ENCODE assay signal across 8 mouse cellular contexts in the genomic region with DNA sequence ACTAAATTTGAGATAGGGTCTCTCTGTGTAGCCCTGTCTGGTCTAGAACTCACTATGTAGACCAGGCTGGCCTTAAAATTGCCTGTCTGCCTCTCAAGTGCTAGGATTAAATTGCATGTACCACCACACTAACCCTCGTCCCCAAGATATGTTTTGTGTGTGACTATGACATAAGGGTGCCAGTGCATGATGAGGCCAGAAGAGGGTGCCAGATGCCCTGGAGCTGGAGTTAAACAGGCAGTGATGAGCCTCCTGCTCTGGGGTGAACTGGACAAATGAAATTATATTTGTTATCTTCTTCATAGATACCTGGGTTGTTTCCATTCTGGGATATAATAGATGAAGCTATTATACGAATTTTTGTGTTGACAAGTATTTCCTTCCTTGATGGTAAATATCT. TPM values are rescaled to one million over a fixed set of nuclear protein-coding genes. Genes with fewer than 3 reads are reported as not detected.
DNase-seq lines count a peak whose midpoint lies in the region; ATAC-seq and TF ChIP-seq lines count a peak whose summit lies in the region.
"Had no signal": no experiment of that assay in that cellular context is flagged by ENCODE, and none has a peak within 500 bp of the region (broad histone marks: within the 10 kb centered on the region; RNA-seq: fewer than 3 reads in every experiment).

No protein-coding gene starts in this region.

- no peaks in the 10 kb centered on the region for H3K4me1 ChIP-seq in ES-Bruce4 (ENCODE audit: control insufficient read depth, insufficient read depth, low read length)
- peaks cover 0 to 2% of the 10 kb centered on the region in 2 experiments; a peak in 1 of 4 replicates for H3K4me1 ChIP-seq in liver, embryonic 14.5 days (replicated peaks; ENCODE audit: control insufficient read depth in 2 of 2, insufficient read depth in 2 of 2, low read length in 1 of 2)
- no peaks in the 10 kb centered on the region for H3K4me1 ChIP-seq in hindbrain, embryonic 11.5 days (replicated peaks; ENCODE audit: control insufficient read depth, insufficient read depth, low read length)
- H3K4me1 ChIP-seq: limb, embryonic 12.5 days had no signal

- peak; percentile 54 for DNase-seq in kidney, adult 9 months
- no peak for DNase-seq in kidney, adult 11 months
- peak; percentile 17 for DNase-seq in adrenal gland, postnatal 25 days
- DNase-seq in liver, embryonic 14.5 days (ENCODE audit: low read depth in 3 of 3, low spot score in 3 of 3): no peak
- no peak for DNase-seq in hindbrain, embryonic 11.5 days (ENCODE audit: low spot score)

- TF ChIP-seq EP300 in ES-Bruce4 (IDR thresholded peaks at IDR 0.05; ENCODE audit: insufficient read depth, low read depth, low read length): no peak
- no peak for TF ChIP-seq EP300 in liver, embryonic 14.5 days (IDR thresholded peaks at IDR 0.05; ENCODE audit: low read depth)

- H3K9me3 ChIP-seq in ES-Bruce4 (replicated peaks; ENCODE audit: control insufficient read depth, insufficient read depth, low read length, poor library complexity, severe bottlenecking): no peaks in the 10 kb centered on the region
- H3K9me3 ChIP-seq in liver, embryonic 14.5 days (ENCODE audit: control insufficient read depth, low read length): no peaks in the 10 kb centered on the region
- H3K9me3 ChIP-seq in hindbrain, embryonic 11.5 days (ENCODE audit: control insufficient read depth, low read length): no peaks in the 10 kb centered on the region
- H3K9me3 ChIP-seq: limb, embryonic 12.5 days had no signal

- no peak overlapping the region for H3K9ac ChIP-seq in ES-Bruce4 (ENCODE audit: low read depth, poor library complexity, severe bottlenecking)
- no peak overlapping the region for H3K9ac ChIP-seq in liver, embryonic 14.5 days (replicated peaks)
- H3K9ac ChIP-seq in hindbrain, embryonic 11.5 days (ENCODE audit: low read depth, low read length): no peak overlapping the region
- H3K9ac ChIP-seq: limb, embryonic 12.5 days had no signal

- H3K4me2 ChIP-seq in liver, embryonic 14.5 days (ENCODE audit: low read depth): no peak overlapping the region
- no peak overlapping the region for H3K4me2 ChIP-seq in hindbrain, embryonic 11.5 days (replicated peaks; ENCODE audit: low read depth, low read length)
- H3K4me2 ChIP-seq: limb, embryonic 12.5 days had no signal

- no peak overlapping the region for H3K4me3 ChIP-seq in ES-Bruce4 (ENCODE audit: low read depth, low read length)
- no peak overlapping the region for H3K4me3 ChIP-seq in liver, embryonic 14.5 days (ENCODE audit: insufficient read depth in 1 of 2, low read depth in 2 of 2, low read length in 2 of 2)
- H3K4me3 ChIP-seq in hindbrain, embryonic 11.5 days (ENCODE audit: low read depth, low read length): no peak overlapping the region
- H3K4me3 ChIP-seq: limb, embryonic 12.5 days had no signal

- no peaks in the 10 kb centered on the region for H3K36me3 ChIP-seq in ES-Bruce4 (ENCODE audit: control insufficient read depth, insufficient read depth, low read length, poor library complexity, severe bottlenecking)
- H3K36me3 ChIP-seq in liver, embryonic 14.5 days (replicated peaks; ENCODE audit: control insufficient read depth, insufficient read depth, low read depth): no peaks in the 10 kb centered on the region
- H3K36me3 ChIP-seq in hindbrain, embryonic 11.5 days (ENCODE audit: control insufficient read depth, insufficient read depth, low read length): no peaks in the 10 kb centered on the region
- H3K36me3 ChIP-seq: limb, embryonic 12.5 days had no signal

- TF ChIP-seq POLR2A in ES-Bruce4 (IDR thresholded peaks at IDR 0.05; ENCODE audit: insufficient read depth, low read length): no peak

- 0 out of 2 replicates have a peak, but pooled peaks have one; percentile 18 for ATAC-seq in liver, embryonic 14.5 days (ENCODE audit: insufficient read depth)
- ATAC-seq in monocyte, adult 5-6 weeks (replicated peaks; ENCODE audit: insufficient number of reproducible peaks, low FRiP score, low TSS enrichment, poor library complexity, severe bottlenecking): no peak
- ATAC-seq in hindbrain, embryonic 11.5 days (ENCODE audit: low FRiP score): no peak

- TF ChIP-seq CTCF in ES-Bruce4 (IDR thresholded peaks at IDR 0.05; ENCODE audit: low read depth, low read length): peak; percentile 64
- TF ChIP-seq CTCF in liver, embryonic 14.5 days (IDR thresholded peaks at IDR 0.05; ENCODE audit: low read depth): peak; percentile 76

- H3K27me3 ChIP-seq in ES-Bruce4 (ENCODE audit: control insufficient read depth, insufficient read depth, low read length, poor library complexity, severe bottlenecking): no peaks in the 10 kb centered on the region
- H3K27me3 ChIP-seq in liver, embryonic 14.5 days (ENCODE audit: control insufficient read depth, insufficient read depth, low read length): no peaks in the 10 kb centered on the region
- no peaks in the 10 kb centered on the region for H3K27me3 ChIP-seq in hindbrain, embryonic 11.5 days (ENCODE audit: control insufficient read depth, insufficient read depth, low read length)
- H3K27me3 ChIP-seq: limb, embryonic 12.5 days had no signal

- no peak overlapping the region for H3K27ac ChIP-seq in ES-Bruce4 (ENCODE audit: insufficient read depth, low read length)
- no peak overlapping the region for H3K27ac ChIP-seq in liver, embryonic 14.5 days
- no peak overlapping the region for H3K27ac ChIP-seq in hindbrain, embryonic 11.5 days (ENCODE audit: low read depth, low read length)
- H3K27ac ChIP-seq: limb, embryonic 12.5 days had no signal

- WGBS in liver, embryonic 14.5 days (ENCODE audit: insufficient replicate concordance): 49% methylated on average over 2 of the region's 2 CpGs
- WGBS in hindbrain, embryonic 11.5 days: 79% methylated on average over 2 of the region's 2 CpGs

RNA-seq across cellular contexts. Expression of gene Slc30a5, which starts 10.7 kb away (rescaled TPM):
- 52.6 and 54.5 TPM in 2 replicates for polyA plus RNA-seq in ES-Bruce4 (2011; ENCODE audit: insufficient read depth, insufficient read length, low read depth, missing spikeins)
- total RNA-seq in adrenal gland, postnatal 25 days (2021): 46.1 and 47.9 TPM in 2 replicates
- polyA plus RNA-seq in liver, embryonic 14.5 days (2012; rRNA removed): 15.6 and 20.6 TPM in 2 replicates
- polyA plus RNA-seq in liver, embryonic 14.5 days (2014; fragmentation: Nextera tagmentation; extraction: Ambion mirVana): 27.4 and 30.4 TPM in 2 replicates
- total RNA-seq in monocyte, adult 5-6 weeks (2017): 64.2 to 92.8 TPM (median 72.0 TPM) in 3 replicates
- polyA plus RNA-seq in hindbrain, embryonic 11.5 days (2014; fragmentation: Nextera tagmentation; extraction: Ambion mirVana): 46.0 and 51.3 TPM in 2 replicates

RNA-seq across cellular contexts. Expression of gene Ccnb1, which starts 57.6 kb away (rescaled TPM):
- 632 and 669 TPM in 2 replicates for polyA plus RNA-seq in ES-Bruce4 (2011; ENCODE audit: insufficient read depth, insufficient read length, low read depth, missing spikeins)
- 9.4 and 12.2 TPM in 2 replicates for total RNA-seq in adrenal gland, postnatal 25 days (2021)
- polyA plus RNA-seq in liver, embryonic 14.5 days (2012; rRNA removed): 100 and 123 TPM in 2 replicates
- polyA plus RNA-seq in liver, embryonic 14.5 days (2014; fragmentation: Nextera tagmentation; extraction: Ambion mirVana): 255 and 287 TPM in 2 replicates
- total RNA-seq in monocyte, adult 5-6 weeks (2017): 1.5 to 1.8 TPM (median 1.6 TPM) in 3 replicates
- 322 and 345 TPM in 2 replicates for polyA plus RNA-seq in hindbrain, embryonic 11.5 days (2014; fragmentation: Nextera tagmentation; extraction: Ambion mirVana)

Comparison
In these comparisons a context has a peak if more than half of its experiments do, and no peak if none do; other contexts are left out.
1. DNase-seq: peak in kidney, adult 9 months (single experiment) and adrenal gland, postnatal 25 days (single experiment); none in kidney, adult 11 months (single experiment), liver, embryonic 14.5 days (0 of 3) and hindbrain, embryonic 11.5 days (single experiment).